Mouse (Mus musculus) forebrain, postnatal 0 days (tissue): ENCODE results near the gene Tnfsf11. TPM values are rescaled to one million over a fixed set of nuclear protein-coding genes. Genes with fewer than 3 reads are reported as not detected.

Experiments
- ATAC-seq: fragments of 200-750 bp; cut with Nextera tagmentation; 2 replicates; pipeline ENCODE4 v1.8.0; 2017; ENCODE audit warnings: mild to moderate bottlenecking, moderate library complexity
- DNase-seq: peaks from one replicate; pipeline ENCODE4 v3.0.0-alpha.2; 2015
- H3K27ac ChIP-seq: fragments of 300-500 bp; sonication (generic); 2 replicates; pipeline ENCODE4 v1.5.1; 2014; ENCODE audit warnings: low read depth, mild to moderate bottlenecking, antibody characterized with exemption, low read length, moderate library complexity, mixed read lengths
- H3K27me3 ChIP-seq: fragments of 300-500 bp; sonication (generic); 2 replicates; pipeline ENCODE4 v1.6.1; 2014; ENCODE audit warnings: mild to moderate bottlenecking, low read length, mixed read lengths; ENCODE audit not compliant: insufficient read depth
- H3K36me3 ChIP-seq: fragments of 300-500 bp; sonication (generic); 2 replicates; pipeline ENCODE4 v1.6.1; 2014; ENCODE audit warnings: mild to moderate bottlenecking, moderate library complexity; ENCODE audit not compliant: insufficient read depth
- H3K4me1 ChIP-seq: fragments of 300-500 bp; sonication (generic); 2 replicates; pipeline ENCODE4 v1.6.1; 2014; ENCODE audit warnings: antibody characterized with exemption; ENCODE audit not compliant: insufficient read depth
- H3K4me2 ChIP-seq: fragments of 300-500 bp; sonication (generic); 2 replicates; pipeline ENCODE4 v1.6.1; 2014; ENCODE audit warnings: low read depth, mild to moderate bottlenecking, moderate library complexity
- H3K4me3 ChIP-seq: fragments of 300-500 bp; sonication (generic); 2 replicates; pipeline ENCODE4 v1.5.1; 2014; ENCODE audit warnings: low read depth, low read length, mixed read lengths
- H3K9ac ChIP-seq: fragments of 300-500 bp; sonication (generic); 2 replicates; pipeline ENCODE4 v1.6.1; 2014; ENCODE audit warnings: mild to moderate bottlenecking
- H3K9me3 ChIP-seq: fragments of 300-500 bp; sonication (generic); 2 replicates; pipeline ENCODE4 v1.6.1; 2016; ENCODE audit warnings: low read length
- CTCF ChIP-seq: sonication (generic); IDR thresholded peaks from 2 replicates; pipeline ENCODE4 v1.5.1; 2016; ENCODE audit warnings: antibody characterized with exemption, control low read depth, low read depth
- WGBS: fragments of 180-500 bp; shearing (Covaris S2); extraction: QIAGEN DNeasy Blood & Tissue Kit; methylation state at CpG from one replicate; pipeline ENCODE4 v1.1.7; 2014; 5-methylcytosine and 5-hydroxymethylcytosine counted together
- polyA plus RNA-seq: library from polyadenylated mRNA; unstranded; fragments of >200 nt; fragmentation: Nextera tagmentation; extraction: Ambion mirVana; gene quantifications from 2 replicates; pipeline ENCODE4 v1.2.1, GENCODE M21; 2015
- total RNA-seq: library from RNA; depleted of rRNA; stranded (reverse); fragments of >200 nt; gene quantifications from 2 replicates; pipeline ENCODE4 v1.2.3, GENCODE M21; 2014; rRNA removed

Gene Tnfsf11
- total RNA-seq (0.15 and 0.86 TPM in 2 replicates), polyA plus RNA-seq (0.08 TPM in 2 replicates)

GRCm38 (mm10) chr14:78307286-78308237 is at the start of gene Tnfsf11:
Gene Tnfsf11 (minus strand): TSS chr14:78308043.
- H3K9ac ChIP-seq: peak within 1 kb of the TSS; percentile 37
- no peak within 1 kb of the TSS for H3K27ac ChIP-seq
- WGBS: 4% methylated on average over 48 of the region's 51 CpGs
- H3K4me3 ChIP-seq: peak within 1 kb of the TSS; percentile 44
- ATAC-seq (peak; percentile 45; the same call in 1 of the 2 replicates), DNase-seq (no peak)
- peak within 1 kb of the TSS; percentile 85 for H3K4me2 ChIP-seq
- H3K9me3 ChIP-seq: no peaks in the 10 kb centered on the region
- peaks cover 25% of the 10 kb centered on the region for H3K27me3 ChIP-seq
- no peak for TF ChIP-seq CTCF
- H3K4me1 ChIP-seq: no peaks in the 10 kb centered on the region
- no peaks in the 10 kb centered on the region for H3K36me3 ChIP-seq

DNA sequence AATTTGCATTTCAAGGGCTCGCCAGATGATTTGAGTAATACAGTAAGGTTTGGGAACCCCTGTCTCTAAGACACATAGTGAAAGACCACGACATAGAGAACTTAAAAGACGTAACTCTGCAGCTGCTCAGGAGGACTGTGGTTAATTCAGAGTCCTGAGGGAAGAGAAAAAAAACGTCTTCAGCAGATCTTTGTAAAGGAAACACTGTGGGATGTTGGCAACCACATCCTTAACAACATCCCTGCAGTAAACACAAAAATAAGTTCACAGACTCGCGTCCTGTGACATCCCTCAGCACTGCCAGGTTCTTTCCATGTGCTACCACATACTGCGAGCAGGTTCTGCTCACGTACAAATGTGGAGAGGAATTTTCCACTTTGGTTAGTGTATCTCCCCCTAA is 48.9 kb upstream of the Tnfsf11 start:
- WGBS: 58% methylated on average over 8 of the region's 8 CpGs
- Histone ChIP-seq H3K36me3 (no peaks in the 10 kb centered on the region), H3K9me3 (no peaks in the 10 kb centered on the region), H3K4me3 (no peak overlapping the region), H3K4me1 (no peaks in the 10 kb centered on the region), H3K4me2 (no peak overlapping the region), H3K9ac (no peak overlapping the region), H3K27me3 (no peaks in the 10 kb centered on the region), H3K27ac (no peak overlapping the region)
- DNase-seq (no peak), ATAC-seq (no peak)
- no peak for TF ChIP-seq CTCF

DNA sequence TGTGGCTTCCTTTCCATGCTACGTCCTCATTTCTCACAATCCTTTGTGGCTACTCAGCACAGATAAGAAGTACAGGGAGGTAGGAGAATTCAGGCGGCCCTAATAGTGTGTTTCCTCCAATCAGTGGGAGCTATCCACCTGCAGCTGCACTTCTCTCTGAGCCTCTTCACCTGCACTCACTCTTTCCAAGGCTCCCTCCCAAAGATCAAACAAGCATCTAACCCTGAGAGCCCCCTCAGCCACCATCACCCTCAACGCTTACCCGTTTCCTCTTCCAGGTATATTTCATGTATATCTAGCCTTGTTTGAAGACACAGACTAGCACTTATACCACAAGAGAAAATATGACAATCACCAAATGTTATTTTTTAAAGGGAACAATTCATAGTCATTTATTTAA is 47.5 kb upstream of the Tnfsf11 start:
- Histone ChIP-seq H3K9me3 (no peaks in the 10 kb centered on the region), H3K36me3 (no peaks in the 10 kb centered on the region), H3K4me2 (no peak overlapping the region), H3K27me3 (no peaks in the 10 kb centered on the region), H3K9ac (no peak overlapping the region), H3K4me3 (no peak overlapping the region), H3K27ac (no peak overlapping the region), H3K4me1 (no peaks in the 10 kb centered on the region)
- TF ChIP-seq CTCF: no peak
- 81% methylated on average over 4 of the region's 4 CpGs for WGBS
- no peak for DNase-seq
- no peak for ATAC-seq

GRCm38 (mm10) chr14:78352865-78353264 is 45.0 kb upstream of the Tnfsf11 start:
- WGBS: 82% methylated on average over 4 of the region's 4 CpGs
- DNase-seq: no peak
- no peak for TF ChIP-seq CTCF

GRCm38 (mm10) chr14:78351544-78351943 is 43.7 kb upstream of the Tnfsf11 start:
- 93% methylated on average over 7 of the region's 7 CpGs for WGBS
- no peak overlapping the region for H3K4me3 ChIP-seq
- no peaks in the 10 kb centered on the region for H3K4me1 ChIP-seq
- H3K27me3 ChIP-seq: no peaks in the 10 kb centered on the region
- no peaks in the 10 kb centered on the region for H3K36me3 ChIP-seq
- no peak overlapping the region for H3K4me2 ChIP-seq
- DNase-seq (no peak), ATAC-seq (no peak)
- no peak overlapping the region for H3K27ac ChIP-seq
- H3K9ac ChIP-seq: no peak overlapping the region
- no peak for TF ChIP-seq CTCF
- no peaks in the 10 kb centered on the region for H3K9me3 ChIP-seq

More at GRCm38 (mm10) chr14:78352865-78353264, 45.0 kb upstream of the Tnfsf11 start:
- Histone ChIP-seq H3K27me3 (no peaks in the 10 kb centered on the region), H3K27ac (no peak overlapping the region), H3K36me3 (no peaks in the 10 kb centered on the region), H3K9me3 (no peaks in the 10 kb centered on the region), H3K4me1 (no peaks in the 10 kb centered on the region), H3K4me2 (no peak overlapping the region), H3K9ac (no peak overlapping the region), H3K4me3 (no peak overlapping the region)
- no peak for ATAC-seq

- no peaks in the 10 kb centered on the region for H3K27me3 ChIP-seq
- ATAC-seq (no peak), DNase-seq (no peak)
- no peaks in the 10 kb centered on the region for H3K9me3 ChIP-seq
- no peak overlapping the region for H3K27ac ChIP-seq
- H3K4me1 ChIP-seq: no peaks in the 10 kb centered on the region
- TF ChIP-seq CTCF: no peak
- 94% methylated on average over 2 of the region's 2 CpGs for WGBS
- no peak overlapping the region for H3K4me2 ChIP-seq
- H3K9ac ChIP-seq: no peak overlapping the region
- no peaks in the 10 kb centered on the region for H3K36me3 ChIP-seq
- H3K4me3 ChIP-seq: no peak overlapping the region
These were observed 39.9 kb upstream of the Tnfsf11 start for GRCm38 (mm10) chr14:78347715-78348114.

DNA sequence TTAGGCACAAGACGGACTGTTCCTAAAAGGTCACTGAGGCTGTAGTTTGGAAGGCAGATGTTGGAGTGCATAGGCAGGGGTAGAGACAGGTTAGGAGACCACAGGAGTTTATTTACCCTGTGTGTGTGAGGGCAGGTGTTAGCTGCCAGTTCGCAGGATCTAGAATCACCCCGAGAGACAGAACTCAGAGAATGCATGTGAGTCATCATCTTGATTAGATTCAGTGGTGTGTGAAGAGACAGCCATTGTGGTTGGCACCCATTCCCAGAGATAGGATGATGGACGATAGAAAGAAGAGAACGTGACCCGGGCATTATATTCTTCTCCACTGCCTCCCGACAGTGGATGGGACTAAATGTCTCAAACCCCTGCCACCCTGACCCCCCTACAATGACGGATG is 35.2 kb upstream of the Tnfsf11 start:
- H3K4me3 ChIP-seq: no peak overlapping the region
- H3K27me3 ChIP-seq: no peaks in the 10 kb centered on the region
- TF ChIP-seq CTCF: no peak
- WGBS: 81% methylated on average over 8 of the region's 8 CpGs
- DNase-seq (no peak), ATAC-seq (no peak)
- no peak overlapping the region for H3K27ac ChIP-seq
- no peaks in the 10 kb centered on the region for H3K36me3 ChIP-seq
- H3K4me2 ChIP-seq: no peak overlapping the region
- no peaks in the 10 kb centered on the region for H3K9me3 ChIP-seq
- no peaks in the 10 kb centered on the region for H3K4me1 ChIP-seq
- H3K9ac ChIP-seq: no peak overlapping the region
